Mouse (Mus musculus): ENCODE measurements around the gene Ginm1. TPM values are rescaled to one million over a fixed set of nuclear protein-coding genes. Genes with fewer than 3 reads are reported as not detected.

Ginm1 gene
- total RNA-seq (2014; rRNA removed) (14.6 and 24.2 TPM in 2 replicates), polyA plus RNA-seq (2015; fragmentation: Nextera tagmentation; extraction: Ambion mirVana) (78.8 and 83.6 TPM in 2 replicates)

DNA sequence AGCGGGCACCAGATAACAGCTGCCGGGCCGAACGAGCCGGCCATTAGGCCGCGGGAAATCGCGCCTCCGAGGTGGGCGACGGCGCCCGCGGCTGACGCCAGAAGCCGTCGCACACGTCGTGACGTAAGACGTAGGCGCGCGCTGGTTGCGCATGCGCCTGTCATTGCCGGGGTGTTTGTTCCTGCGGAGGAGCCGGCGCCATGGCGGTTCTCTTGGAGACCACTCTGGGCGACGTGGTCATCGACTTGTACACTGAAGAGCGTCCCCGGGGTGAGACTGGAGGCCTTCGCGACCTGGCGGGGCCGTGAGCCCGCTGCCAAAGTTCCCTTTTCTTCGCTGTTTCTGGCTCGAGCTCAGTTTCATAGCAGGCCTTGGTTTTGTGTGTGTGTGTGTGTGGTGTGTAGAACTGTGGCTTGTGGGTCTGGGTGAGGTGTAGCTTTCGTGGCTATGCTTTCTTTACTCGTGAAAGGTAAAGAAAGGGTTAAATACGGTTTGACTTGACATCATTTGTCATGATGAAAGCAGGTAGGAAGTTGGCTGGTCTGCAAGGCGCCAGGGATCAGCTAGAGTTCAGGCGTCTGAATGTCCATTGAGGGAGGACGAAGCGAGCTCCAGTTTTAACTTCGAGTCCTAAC, at the start of gene Ginm1, which contains the start of gene Ppil4:
Ginm1 (minus strand) TSS at position 74 of the 635 bp plus-strand sequence.
Ppil4 (plus strand) TSS at position 141 of the 635 bp plus-strand sequence.
- Histone ChIP-seq H3K27ac (peak within 1 kb of the TSS; percentile 82), H3K4me3 (ENCODE audit: low read length) (peak within 1 kb of the TSS; percentile 93), H3K9me3 (ENCODE audit: low read length) (no peaks in the 10 kb centered on the region), H3K9ac (replicated peaks; ENCODE audit: low read length) (peak within 1 kb of the TSS; percentile 89), H3K36me3 (ENCODE audit: insufficient read depth, low read length) (peaks cover 16% of the 10 kb centered on the region), H3K27me3 (ENCODE audit: insufficient read depth, low read length) (no peaks in the 10 kb centered on the region), H3K4me2 (ENCODE audit: low read depth, low read length) (peak within 1 kb of the TSS; percentile 89), H3K4me1 (ENCODE audit: insufficient read depth, low read length) (peaks cover 5% of the 10 kb centered on the region)
- peak; percentile 95 for ATAC-seq
- DNase-seq (ENCODE audit: low spot score), result peak; percentile 98
- under 1% methylated on average over 51 of the region's 52 CpGs for WGBS
- no peak for TF ChIP-seq CTCF (IDR thresholded peaks at IDR 0.05; ENCODE audit: low read depth)

DNA sequence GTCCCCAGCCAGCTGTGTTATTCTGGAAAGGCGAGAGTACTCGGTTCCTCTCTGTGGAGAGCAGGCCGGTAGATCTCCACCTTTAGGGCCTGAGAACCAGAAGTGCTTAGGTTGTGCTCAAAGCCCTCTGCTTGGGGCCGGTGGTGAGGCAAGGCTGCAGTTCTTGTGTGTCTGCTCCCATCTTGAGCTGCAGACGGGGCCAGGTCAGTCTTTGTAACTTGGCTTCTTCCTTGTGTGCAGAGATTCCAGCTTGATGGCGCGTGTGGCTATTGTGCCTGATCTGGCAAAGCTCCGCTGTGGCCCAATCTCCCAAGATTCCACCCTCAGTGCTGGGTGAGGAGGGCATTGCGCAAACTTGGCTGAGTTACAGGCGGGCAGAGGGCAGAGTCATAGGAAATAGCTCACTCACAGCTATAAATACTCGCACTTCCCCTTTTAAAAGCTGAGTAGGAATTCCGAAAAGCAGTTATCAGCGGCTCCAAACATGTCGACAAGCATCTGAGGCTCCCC, 49.0 kb upstream of the Ginm1 start:
- H3K4me1 ChIP-seq (ENCODE audit: insufficient read depth, low read length), result no peaks in the 10 kb centered on the region
- no peaks in the 10 kb centered on the region for H3K27me3 ChIP-seq (ENCODE audit: insufficient read depth, low read length)
- no peak overlapping the region for H3K4me3 ChIP-seq (ENCODE audit: low read length)
- no peak for TF ChIP-seq CTCF (IDR thresholded peaks at IDR 0.05; ENCODE audit: low read depth)
- DNase-seq (ENCODE audit: low spot score), result no peak
- H3K27ac ChIP-seq, result no peak overlapping the region
- WGBS, result 65% methylated on average over 14 of the region's 14 CpGs
- no peaks in the 10 kb centered on the region for H3K9me3 ChIP-seq (ENCODE audit: low read length)
- ATAC-seq, result no peak
- H3K36me3 ChIP-seq (ENCODE audit: insufficient read depth, low read length), result no peaks in the 10 kb centered on the region
- H3K9ac ChIP-seq (replicated peaks; ENCODE audit: low read length), result no peak overlapping the region
- no peak overlapping the region for H3K4me2 ChIP-seq (ENCODE audit: low read depth, low read length)

DNA sequence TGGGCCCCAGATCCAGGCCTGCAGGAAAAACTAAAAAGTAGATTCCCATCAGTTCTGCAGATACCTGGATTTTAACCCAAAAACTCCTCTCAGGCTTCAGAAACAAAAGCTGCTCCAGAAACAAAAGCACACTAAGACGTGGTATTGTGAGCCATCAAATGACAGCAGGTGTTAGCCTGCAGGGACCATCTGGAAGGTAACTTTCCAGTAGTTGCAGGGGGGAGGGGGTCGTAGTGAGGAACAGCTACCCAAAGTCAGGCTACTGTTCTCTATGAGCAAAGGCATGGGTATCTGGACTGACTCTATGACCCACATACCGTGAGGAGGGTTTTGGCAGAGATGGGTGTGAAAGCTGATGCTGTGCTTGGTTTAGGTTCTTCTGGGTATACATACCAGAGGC, 48.2 kb upstream of the Ginm1 start:
- H3K4me1 ChIP-seq (ENCODE audit: insufficient read depth, low read length), result no peaks in the 10 kb centered on the region
- ATAC-seq, result no peak
- DNase-seq (ENCODE audit: low spot score), result no peak
- H3K9ac ChIP-seq (replicated peaks; ENCODE audit: low read length), result no peak overlapping the region
- H3K36me3 ChIP-seq (ENCODE audit: insufficient read depth, low read length), result no peaks in the 10 kb centered on the region
- H3K27ac ChIP-seq, result no peak overlapping the region
- no peak for TF ChIP-seq CTCF (IDR thresholded peaks at IDR 0.05; ENCODE audit: low read depth)
- no peak overlapping the region for H3K4me3 ChIP-seq (ENCODE audit: low read length)
- no peaks in the 10 kb centered on the region for H3K9me3 ChIP-seq (ENCODE audit: low read length)
- no peaks in the 10 kb centered on the region for H3K27me3 ChIP-seq (ENCODE audit: insufficient read depth, low read length)
- 62% methylated on average over 3 of the region's 3 CpGs for WGBS
- H3K4me2 ChIP-seq (ENCODE audit: low read depth, low read length), result no peak overlapping the region

DNA sequence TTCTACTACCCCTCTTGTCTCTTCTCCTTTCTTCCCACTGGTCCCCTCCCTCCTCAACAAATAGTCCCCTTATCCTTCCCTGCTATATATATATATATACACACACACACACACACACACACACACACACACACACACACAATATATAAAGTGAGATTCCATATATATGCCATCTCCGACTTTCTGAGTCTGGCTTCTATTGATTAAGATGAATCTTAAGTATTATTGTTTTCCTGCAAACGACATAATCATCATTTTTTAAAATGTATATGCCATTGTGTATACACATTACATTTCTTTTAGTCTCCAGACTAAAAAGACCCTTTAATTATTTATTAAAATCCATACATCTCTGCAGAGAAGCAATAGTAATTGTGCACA, 47.7 kb upstream of the Ginm1 start:
- no peak overlapping the region for H3K27ac ChIP-seq
- H3K9ac ChIP-seq (replicated peaks; ENCODE audit: low read length), result no peak overlapping the region
- no peaks in the 10 kb centered on the region for H3K9me3 ChIP-seq (ENCODE audit: low read length)
- DNase-seq (ENCODE audit: low spot score) (no peak), ATAC-seq (no peak)
- H3K4me2 ChIP-seq (ENCODE audit: low read depth, low read length), result no peak overlapping the region
- no peak for TF ChIP-seq CTCF (IDR thresholded peaks at IDR 0.05; ENCODE audit: low read depth)
- WGBS, result 81% methylated on average over 2 of the region's 2 CpGs
- H3K4me3 ChIP-seq (ENCODE audit: low read length), result no peak overlapping the region
- no peaks in the 10 kb centered on the region for H3K4me1 ChIP-seq (ENCODE audit: insufficient read depth, low read length)
- H3K36me3 ChIP-seq (ENCODE audit: insufficient read depth, low read length), result no peaks in the 10 kb centered on the region
- H3K27me3 ChIP-seq (ENCODE audit: insufficient read depth, low read length), result no peaks in the 10 kb centered on the region

DNA sequence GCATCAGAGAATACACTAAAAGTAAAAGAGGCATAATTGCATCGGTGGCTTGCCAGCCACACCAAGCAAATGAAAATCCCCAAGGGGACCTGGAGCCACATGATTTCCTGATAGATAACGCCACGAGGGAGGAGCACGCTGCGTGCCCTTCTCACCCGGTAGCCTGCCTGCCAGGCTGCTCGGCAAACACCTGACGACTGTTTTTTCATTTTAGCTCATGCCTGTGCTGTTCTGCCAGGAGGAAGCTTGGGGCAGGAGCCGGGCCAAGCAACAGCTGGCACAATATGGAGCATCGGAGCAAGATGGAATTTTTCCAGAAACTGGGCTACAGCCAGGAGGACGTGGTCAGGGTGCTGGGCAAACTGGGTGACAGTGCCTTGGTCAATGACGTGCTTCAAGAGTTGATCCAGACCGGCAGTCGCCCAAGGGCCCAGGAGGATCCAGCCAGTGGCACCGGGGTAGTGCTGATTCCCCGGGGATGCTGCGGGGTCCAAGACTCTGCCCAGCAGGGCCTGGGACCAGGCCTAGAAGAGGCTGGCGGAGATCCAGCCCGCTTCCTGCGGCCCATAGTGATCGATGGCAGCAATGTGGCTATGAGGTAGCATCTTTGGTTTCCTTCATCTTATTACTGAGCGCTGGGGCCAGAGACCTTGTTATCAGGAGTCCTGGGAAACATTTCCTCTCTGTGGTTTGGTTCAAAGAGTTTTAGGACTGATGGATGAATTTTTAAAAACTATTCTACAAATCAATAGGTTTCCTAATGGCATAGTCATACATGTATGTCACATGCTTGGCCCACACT, 47.1 kb upstream of the Ginm1 start:
- TF ChIP-seq CTCF (IDR thresholded peaks at IDR 0.05; ENCODE audit: low read depth), result no peak
- no peak overlapping the region for H3K4me2 ChIP-seq (ENCODE audit: low read depth, low read length)
- no peak overlapping the region for H3K27ac ChIP-seq
- no peaks in the 10 kb centered on the region for H3K27me3 ChIP-seq (ENCODE audit: insufficient read depth, low read length)
- no peak overlapping the region for H3K4me3 ChIP-seq (ENCODE audit: low read length)
- H3K9ac ChIP-seq (replicated peaks; ENCODE audit: low read length), result no peak overlapping the region
- no peaks in the 10 kb centered on the region for H3K36me3 ChIP-seq (ENCODE audit: insufficient read depth, low read length)
- H3K9me3 ChIP-seq (ENCODE audit: low read length), result no peaks in the 10 kb centered on the region
- no peaks in the 10 kb centered on the region for H3K4me1 ChIP-seq (ENCODE audit: insufficient read depth, low read length)
- peak; percentile 55 for DNase-seq (ENCODE audit: low spot score)
- WGBS, result 59% methylated on average over 22 of the region's 22 CpGs
- ATAC-seq, result peak; percentile 53; the same call in 1 of the 2 replicates

DNA sequence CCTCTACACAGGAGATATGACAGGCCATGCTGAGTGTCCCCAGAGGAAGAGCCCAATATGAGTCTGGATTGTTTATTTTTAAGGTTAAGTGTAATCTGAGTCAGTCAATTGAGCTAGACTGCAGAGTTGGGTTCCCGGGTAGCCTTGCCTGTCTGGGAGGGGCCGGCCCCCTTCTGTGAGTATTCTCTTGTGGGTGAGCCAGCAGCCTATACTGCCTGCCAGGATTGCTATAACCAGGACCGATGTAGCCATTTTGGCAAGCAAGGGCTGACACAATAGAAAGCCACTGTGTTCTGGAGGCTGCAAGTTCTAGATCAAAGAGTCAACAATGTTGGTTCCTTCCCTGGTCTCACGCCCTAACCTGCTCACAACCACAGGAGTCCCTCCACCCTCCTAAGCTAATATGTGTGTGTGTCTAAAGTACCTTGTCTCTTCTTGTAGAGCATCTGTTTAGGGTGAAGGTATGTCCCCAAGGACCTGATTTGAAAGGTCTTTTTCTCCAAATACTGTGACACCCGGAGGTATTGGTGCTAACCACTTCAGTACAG, 46.3 kb upstream of the Ginm1 start:
- no peak for DNase-seq (ENCODE audit: low spot score)
- Histone ChIP-seq H3K27me3 (ENCODE audit: insufficient read depth, low read length) (no peaks in the 10 kb centered on the region), H3K9ac (replicated peaks; ENCODE audit: low read length) (no peak overlapping the region), H3K36me3 (ENCODE audit: insufficient read depth, low read length) (no peaks in the 10 kb centered on the region), H3K27ac (no peak overlapping the region), H3K4me1 (ENCODE audit: insufficient read depth, low read length) (no peaks in the 10 kb centered on the region), H3K4me2 (ENCODE audit: low read depth, low read length) (no peak overlapping the region), H3K9me3 (ENCODE audit: low read length) (no peaks in the 10 kb centered on the region), H3K4me3 (ENCODE audit: low read length) (no peak overlapping the region)
- no peak for ATAC-seq
- no peak for TF ChIP-seq CTCF (IDR thresholded peaks at IDR 0.05; ENCODE audit: low read depth)
- WGBS, result 84% methylated on average over 5 of the region's 5 CpGs

All from hindbrain, postnatal 0 days (tissue).